Mouse (Mus musculus) embryonic facial prominence, embryonic 15.5 days (tissue): ENCODE measurements around the gene Dram1. TPM values are rescaled to one million over a fixed set of nuclear protein-coding genes. Genes with fewer than 3 reads are reported as not detected.
"Not testable (repeated sequence)": the region's sequence is repeated elsewhere in the genome, so short reads cannot be mapped to it uniquely, and the experiment has no call there.

Source experiments
- ATAC-seq: fragments of 200-750 bp; cut with Nextera tagmentation; 2 replicates; pipeline ENCODE4 v1.8.0; 2017; ENCODE audit warnings: low read depth, moderate TSS enrichment; ENCODE audit not compliant: insufficient number of reproducible peaks, low FRiP score, low TSS enrichment
- H3K27ac ChIP-seq: fragments of 300-500 bp; sonication (generic); replicated peaks from 2 replicates; pipeline ENCODE4 v1.5.1; 2015; ENCODE audit warnings: mild to moderate bottlenecking, inconsistent platforms
- H3K27me3 ChIP-seq: fragments of 300-500 bp; sonication (generic); 2 replicates; pipeline ENCODE4 v1.6.1; 2015; ENCODE audit warnings: inconsistent platforms
- H3K36me3 ChIP-seq: fragments of 300-500 bp; sonication (generic); 2 replicates; pipeline ENCODE4 v1.6.1; 2015; ENCODE audit warnings: mild to moderate bottlenecking, inconsistent platforms
- H3K4me1 ChIP-seq: fragments of 300-500 bp; sonication (generic); 2 replicates; pipeline ENCODE4 v1.6.1; 2015; ENCODE audit warnings: inconsistent platforms
- H3K4me2 ChIP-seq: fragments of 300-500 bp; sonication (generic); replicated peaks from 2 replicates; pipeline ENCODE4 v1.6.1; 2015; ENCODE audit warnings: mild to moderate bottlenecking, inconsistent platforms
- H3K4me3 ChIP-seq: fragments of 300-500 bp; sonication (generic); replicated peaks from 2 replicates; pipeline ENCODE4 v1.5.1; 2015; ENCODE audit warnings: mild to moderate bottlenecking, inconsistent platforms
- H3K9ac ChIP-seq: fragments of 300-500 bp; sonication (generic); 2 replicates; pipeline ENCODE4 v1.6.1; 2015; ENCODE audit warnings: inconsistent platforms
- H3K9me3 ChIP-seq: fragments of 300-500 bp; sonication (generic); replicated peaks from 2 replicates; pipeline ENCODE4 v1.6.1; 2016; ENCODE audit warnings: inconsistent platforms
- WGBS: fragments of 180-500 bp; shearing (Covaris S2); methylation state at CpG from one replicate; pipeline ENCODE4 v1.1.7; 2015; 5-methylcytosine and 5-hydroxymethylcytosine counted together
- polyA plus RNA-seq: library from polyadenylated mRNA; unstranded; fragments of >200 nt; fragmentation: Nextera tagmentation; extraction: Ambion mirVana; gene quantifications from 2 replicates; pipeline ENCODE4 v1.2.1, GENCODE M21; 2015

Dram1 gene
- polyA plus RNA-seq, 1 experiment from 2014 or later, result 3.5 TPM

DNA sequence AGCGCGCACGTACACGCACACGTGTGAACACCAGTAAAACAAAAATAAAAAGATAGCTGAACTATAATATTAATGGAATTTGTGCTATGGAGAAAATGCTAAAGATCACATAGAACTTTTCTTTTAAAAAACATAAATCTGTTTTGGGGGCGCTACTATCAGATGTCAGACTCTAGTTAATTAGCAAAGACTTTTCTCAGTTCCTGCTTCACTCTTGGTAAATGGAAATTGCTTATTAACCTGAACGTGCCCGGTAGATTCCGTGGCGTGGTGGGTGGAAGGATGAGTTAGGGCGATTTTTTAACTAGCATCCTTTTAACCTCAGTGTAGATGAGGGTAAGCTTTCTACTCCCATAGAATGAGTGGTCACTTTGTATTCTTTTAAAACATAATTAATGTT is 6.4 kb upstream of the Dram1 start:
- Histone ChIP-seq H3K4me3 (no peak overlapping the region), H3K4me1 (peaks cover 23% of the 10 kb centered on the region), H3K27ac (no peak overlapping the region), H3K27me3 (no peaks in the 10 kb centered on the region), H3K9me3 (no peaks in the 10 kb centered on the region), H3K4me2 (no peak overlapping the region), H3K9ac (no peak overlapping the region), H3K36me3 (no peaks in the 10 kb centered on the region)
- WGBS, result 89% methylated on average over 11 of the region's 11 CpGs
- ATAC-seq, result no peak

DNA sequence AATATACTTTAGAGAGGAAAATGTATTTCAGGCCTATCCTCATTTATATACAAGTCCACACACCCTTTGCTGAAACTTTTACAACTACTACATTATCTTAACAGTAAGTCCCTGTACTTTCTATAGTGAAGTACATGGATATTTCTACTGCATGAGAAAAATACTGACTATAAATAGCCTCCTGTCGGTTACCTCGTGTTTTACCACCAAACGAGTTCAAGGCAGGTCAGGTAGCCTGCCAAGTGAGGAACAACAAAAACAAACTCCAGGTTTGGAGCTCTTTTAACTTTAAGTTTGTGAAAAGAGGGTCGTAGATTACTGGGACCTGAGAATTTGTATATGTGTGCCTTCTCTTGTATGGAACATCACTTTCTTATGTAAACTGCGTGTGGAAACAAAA is 5.2 kb upstream of the Dram1 start:
- Histone ChIP-seq H3K9me3 (no peaks in the 10 kb centered on the region), H3K9ac (no peak overlapping the region), H3K27me3 (no peaks in the 10 kb centered on the region), H3K4me3 (no peak overlapping the region), H3K4me2 (no peak overlapping the region), H3K27ac (no peak overlapping the region), H3K4me1 (peaks cover 17% of the 10 kb centered on the region), H3K36me3 (no peaks in the 10 kb centered on the region)
- WGBS, result 53% methylated on average over 5 of the region's 5 CpGs
- ATAC-seq, result no peak

DNA sequence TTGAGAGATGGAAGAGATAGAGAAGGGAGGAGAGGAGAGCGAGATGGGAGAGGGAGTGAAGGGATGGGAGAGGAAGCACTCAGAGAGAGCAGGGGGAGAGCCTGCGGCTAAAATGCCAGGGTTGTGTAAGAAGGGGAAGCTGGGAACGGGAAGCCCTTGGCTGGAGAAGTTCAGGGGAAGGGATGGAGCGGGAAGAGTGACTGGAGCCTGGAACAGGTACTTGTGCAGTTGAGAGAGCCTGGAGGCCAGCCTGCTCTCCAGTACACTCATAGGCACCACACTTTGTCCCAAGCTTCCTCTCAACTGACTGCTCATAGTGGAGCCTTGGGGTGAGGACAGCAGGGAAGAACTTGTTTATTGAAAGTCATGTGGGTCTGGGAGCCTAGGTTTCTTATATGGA is 4.6 kb upstream of the Dram1 start:
- Histone ChIP-seq H3K4me2 (no peak overlapping the region), H3K9me3 (no peaks in the 10 kb centered on the region), H3K9ac (no peak overlapping the region), H3K4me1 (peaks cover 17% of the 10 kb centered on the region), H3K27me3 (no peaks in the 10 kb centered on the region), H3K4me3 (no peak overlapping the region), H3K36me3 (no peaks in the 10 kb centered on the region), H3K27ac (no peak overlapping the region)
- ATAC-seq, result no peak
- WGBS, result 57% methylated on average over 4 of the region's 4 CpGs

DNA sequence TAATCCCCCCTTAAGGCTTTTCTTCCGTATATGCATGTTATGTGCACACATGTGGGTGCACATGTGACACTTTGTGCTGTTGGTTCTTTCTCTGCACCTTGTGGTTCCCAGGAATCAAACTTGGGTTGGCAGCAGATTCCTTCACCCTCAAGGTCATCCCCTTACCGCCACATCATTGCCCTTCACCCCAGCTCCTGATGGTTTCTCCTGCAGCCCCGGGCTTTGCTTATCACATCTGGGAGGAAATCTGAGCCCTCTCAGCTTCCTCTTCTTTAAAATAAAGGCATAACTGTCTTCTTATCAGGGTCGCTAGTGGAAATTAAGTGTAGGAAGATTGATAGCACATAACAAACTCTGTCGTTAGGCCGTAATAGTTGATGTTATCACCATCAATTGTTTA is 3.1 kb upstream of the Dram1 start:
- WGBS, result 71% methylated on average over 6 of the region's 6 CpGs
- H3K4me3 ChIP-seq, result no peak overlapping the region
- H3K4me1 ChIP-seq, result peaks cover 17% of the 10 kb centered on the region
- no peak overlapping the region for H3K4me2 ChIP-seq
- H3K36me3 ChIP-seq, result no peaks in the 10 kb centered on the region
- no peaks in the 10 kb centered on the region for H3K9me3 ChIP-seq
- no peak for ATAC-seq
- no peak overlapping the region for H3K9ac ChIP-seq
- no peak overlapping the region for H3K27ac ChIP-seq
- H3K27me3 ChIP-seq, result no peaks in the 10 kb centered on the region

DNA sequence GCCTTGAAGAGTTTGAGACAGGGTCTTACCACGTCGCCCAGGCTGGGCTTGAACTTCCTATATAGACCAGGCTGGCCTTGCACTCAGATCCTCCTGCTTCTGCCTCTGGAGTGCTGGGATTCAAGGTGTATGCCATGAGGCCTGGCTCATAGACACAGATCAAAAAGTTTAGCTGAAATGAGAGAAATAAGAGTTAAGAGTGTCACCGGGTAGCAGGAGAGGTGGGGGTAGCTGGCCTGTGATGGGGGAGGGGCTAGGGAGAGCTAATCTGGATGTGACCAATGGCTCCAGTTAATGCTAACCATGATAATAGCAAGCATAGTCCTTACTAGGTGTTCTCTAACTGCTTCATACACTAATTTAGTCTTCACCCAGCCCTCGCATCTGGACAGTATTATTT is 2.4 kb upstream of the Dram1 start:
- Histone ChIP-seq H3K4me3 (no peak overlapping the region), H3K27me3 (no peaks in the 10 kb centered on the region), H3K36me3 (no peaks in the 10 kb centered on the region), H3K9me3 (no peaks in the 10 kb centered on the region), H3K4me1 (peaks cover 17% of the 10 kb centered on the region), H3K4me2 (no peak overlapping the region), H3K9ac (no peak overlapping the region), H3K27ac (no peak overlapping the region)
- WGBS, result 69% methylated on average over 4 of the region's 4 CpGs
- ATAC-seq, result no peak

DNA sequence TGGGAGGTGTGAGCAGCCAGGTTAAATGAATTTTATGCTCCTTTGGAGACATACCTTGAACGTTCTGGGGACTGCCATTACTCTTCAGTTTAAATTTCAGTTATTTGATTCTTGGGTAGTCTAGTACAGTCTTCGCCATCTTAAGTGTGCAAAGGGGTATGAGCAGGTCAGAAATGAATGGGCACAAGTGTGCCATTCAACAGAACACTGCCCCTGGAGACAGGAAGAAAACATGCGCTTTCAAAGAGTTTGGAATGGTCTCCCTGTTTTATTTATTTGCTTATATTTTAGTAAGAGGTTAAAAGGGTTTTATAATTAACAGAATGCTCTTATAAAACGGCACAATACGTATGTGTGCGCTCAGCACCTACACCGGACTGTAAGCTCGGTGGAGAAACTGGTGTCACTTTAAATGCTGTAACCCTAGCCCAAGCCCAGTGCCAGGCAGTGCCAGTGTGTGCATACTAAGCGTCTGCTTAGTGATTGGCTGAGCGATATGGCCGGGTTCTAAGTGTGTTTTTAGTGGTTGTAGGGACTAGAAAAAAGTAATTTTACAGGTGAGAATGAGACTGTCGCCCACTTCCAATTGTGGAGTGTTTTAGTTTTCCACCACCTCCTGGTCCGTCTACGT is 1.7 kb upstream of the Dram1 start:
- H3K4me2 ChIP-seq, result peak overlapping the region; percentile 84
- H3K4me1 ChIP-seq, result peaks cover 17% of the 10 kb centered on the region
- no peak for ATAC-seq
- no peak overlapping the region for H3K9ac ChIP-seq
- H3K27me3 ChIP-seq, result no peaks in the 10 kb centered on the region
- WGBS, result 39% methylated on average over 14 of the region's 14 CpGs
- H3K36me3 ChIP-seq, result no peaks in the 10 kb centered on the region
- no peak overlapping the region for H3K27ac ChIP-seq
- no peaks in the 10 kb centered on the region for H3K9me3 ChIP-seq
- peak overlapping the region; percentile 87 for H3K4me3 ChIP-seq

DNA sequence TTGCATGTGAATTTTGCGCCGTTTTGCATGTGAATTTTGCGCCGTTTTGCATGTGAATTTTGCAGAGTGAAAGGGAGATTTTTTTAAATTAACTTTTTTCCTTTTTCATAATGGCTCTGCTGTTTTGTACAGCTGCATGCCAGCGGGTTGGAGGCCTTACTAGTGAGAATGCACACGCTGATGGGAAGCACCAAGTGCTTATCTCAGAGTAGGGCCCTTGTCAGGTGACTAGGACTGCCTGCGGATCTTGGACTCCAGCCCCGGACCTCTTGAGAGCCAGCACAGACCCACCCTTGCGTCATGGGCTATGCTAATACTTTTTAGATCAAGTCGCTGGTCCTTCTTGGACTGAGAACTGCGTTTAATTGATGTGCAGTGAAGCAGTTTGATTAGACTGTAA is 1.1 kb upstream of the Dram1 start:
- no peak for ATAC-seq
- Histone ChIP-seq H3K27me3 (no peaks in the 10 kb centered on the region), H3K4me2 (peak overlapping the region; percentile 84), H3K4me3 (peak overlapping the region; percentile 87), H3K4me1 (peaks cover 17% of the 10 kb centered on the region), H3K9ac (peak overlapping the region; percentile 55; the same call in 1 of the 2 replicates), H3K9me3 (no peaks in the 10 kb centered on the region), H3K27ac (peak overlapping the region; percentile 29; the same call in 1 of the 2 replicates), H3K36me3 (no peaks in the 10 kb centered on the region)
- 3% methylated on average over 11 of the region's 11 CpGs for WGBS

DNA sequence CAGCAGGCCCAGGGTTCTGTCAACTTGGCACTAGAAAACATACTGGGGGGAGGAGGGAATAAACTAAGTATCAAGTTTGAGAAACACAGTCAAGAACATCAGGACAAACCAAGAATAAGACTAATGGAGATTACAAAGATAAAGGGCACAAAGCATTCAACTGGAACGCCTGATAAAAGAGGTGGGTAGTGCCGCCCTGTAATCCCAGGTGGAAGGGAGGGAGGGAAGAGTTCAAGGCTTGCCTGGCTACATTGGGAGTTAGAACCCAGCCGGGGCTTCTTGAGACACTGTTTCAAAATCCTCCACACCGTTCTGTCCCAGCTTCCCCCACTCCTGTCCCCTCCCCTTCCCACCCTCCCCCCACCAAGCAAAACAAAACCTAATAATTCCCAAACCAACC is 1.2 kb downstream of the Dram1 start:
- Histone ChIP-seq H3K9me3 (no peaks in the 10 kb centered on the region), H3K4me1 (peaks cover 17% of the 10 kb centered on the region), H3K4me2 (no peak overlapping the region), H3K4me3 (no peak overlapping the region), H3K36me3 (no peaks in the 10 kb centered on the region), H3K27ac (no peak overlapping the region), H3K27me3 (no peaks in the 10 kb centered on the region), H3K9ac (no peak overlapping the region)
- no peak for ATAC-seq
- 87% methylated on average over 4 of the region's 4 CpGs for WGBS

DNA sequence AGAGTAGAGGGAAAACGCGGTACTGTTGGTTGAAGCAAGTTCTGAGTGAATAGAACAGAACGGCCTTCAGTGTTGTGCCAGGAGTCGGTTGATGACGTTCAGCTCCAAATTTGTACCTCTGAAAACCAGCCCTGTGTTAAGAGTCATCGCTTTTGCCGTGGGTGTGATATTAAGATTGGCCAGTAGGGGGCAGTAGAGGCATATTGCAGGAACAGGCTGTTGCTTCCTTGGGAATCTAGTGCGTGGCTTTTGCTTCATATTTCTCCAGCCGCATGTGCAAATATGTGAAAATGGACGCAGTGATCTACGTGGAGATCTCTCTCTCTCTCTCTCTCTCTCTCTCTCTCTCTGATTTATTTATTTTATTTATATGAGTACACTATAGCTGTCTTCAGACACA is 2.1 kb downstream of the Dram1 start:
- WGBS, result 3% methylated on average over 11 of the region's 11 CpGs
- H3K9ac ChIP-seq, result no peak overlapping the region
- no peaks in the 10 kb centered on the region for H3K27me3 ChIP-seq
- ATAC-seq, result no peak
- H3K4me3 ChIP-seq, result no peak overlapping the region
- no peaks in the 10 kb centered on the region for H3K9me3 ChIP-seq
- no peak overlapping the region for H3K27ac ChIP-seq
- H3K4me2 ChIP-seq, result no peak overlapping the region
- peaks cover 17% of the 10 kb centered on the region for H3K4me1 ChIP-seq
- no peaks in the 10 kb centered on the region for H3K36me3 ChIP-seq

DNA sequence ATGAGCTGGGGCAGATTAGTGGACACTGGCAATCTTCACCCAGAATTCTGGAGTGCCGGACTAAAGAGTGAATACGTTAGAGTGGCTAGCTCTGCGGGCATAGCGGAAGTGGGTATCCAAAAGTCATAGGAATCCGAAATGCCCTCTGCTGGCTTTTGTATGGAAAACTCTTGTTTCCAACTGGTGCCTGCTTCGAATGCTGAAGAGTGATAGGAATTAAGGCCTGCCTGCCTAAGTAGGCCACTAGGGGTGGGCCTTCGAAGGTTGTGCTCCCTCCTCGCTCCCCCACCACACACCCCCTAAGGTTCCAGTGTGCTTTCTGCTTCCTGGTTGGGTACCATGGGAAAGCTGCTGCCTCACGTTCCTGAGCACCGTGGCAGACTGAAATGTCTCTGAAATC is 3.9 kb downstream of the Dram1 start:
- Histone ChIP-seq H3K27me3 (no peaks in the 10 kb centered on the region), H3K9ac (no peak overlapping the region), H3K9me3 (no peaks in the 10 kb centered on the region), H3K27ac (no peak overlapping the region), H3K4me2 (no peak overlapping the region), H3K4me1 (0 out of 2 replicates have a peak, but pooled peaks cover 1% of the 10 kb centered on the region), H3K4me3 (no peak overlapping the region), H3K36me3 (no peaks in the 10 kb centered on the region)
- WGBS, result 25% methylated on average over 10 of the region's 10 CpGs
- ATAC-seq, result no peak

DNA sequence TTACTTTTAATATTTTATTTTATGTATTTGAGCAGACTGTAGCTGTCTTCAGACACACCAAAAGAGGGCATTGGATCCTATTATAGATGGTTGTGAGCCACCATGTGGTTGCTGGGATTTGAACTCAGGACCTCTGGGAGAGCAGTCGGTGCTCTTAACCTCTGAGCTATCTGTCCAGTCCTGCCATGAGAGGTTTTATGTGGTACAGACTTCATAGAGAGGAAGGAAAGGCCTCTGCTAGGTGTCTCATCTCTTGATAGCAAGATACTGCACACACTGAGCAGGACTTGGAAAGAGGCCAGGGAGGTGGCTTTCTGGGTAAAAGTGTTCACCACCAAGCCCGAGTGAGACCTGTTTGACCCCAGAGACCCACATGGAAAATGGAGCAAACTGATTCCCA is 5.9 kb downstream of the Dram1 start:
- H3K4me2 ChIP-seq, H3K4me1 ChIP-seq, H3K27ac ChIP-seq, H3K9me3 ChIP-seq, H3K9ac ChIP-seq, ATAC-seq, H3K4me3 ChIP-seq, H3K36me3 ChIP-seq, H3K27me3 ChIP-seq: not testable (repeated sequence)
- 83% methylated on average over 2 of the region's 2 CpGs for WGBS

DNA sequence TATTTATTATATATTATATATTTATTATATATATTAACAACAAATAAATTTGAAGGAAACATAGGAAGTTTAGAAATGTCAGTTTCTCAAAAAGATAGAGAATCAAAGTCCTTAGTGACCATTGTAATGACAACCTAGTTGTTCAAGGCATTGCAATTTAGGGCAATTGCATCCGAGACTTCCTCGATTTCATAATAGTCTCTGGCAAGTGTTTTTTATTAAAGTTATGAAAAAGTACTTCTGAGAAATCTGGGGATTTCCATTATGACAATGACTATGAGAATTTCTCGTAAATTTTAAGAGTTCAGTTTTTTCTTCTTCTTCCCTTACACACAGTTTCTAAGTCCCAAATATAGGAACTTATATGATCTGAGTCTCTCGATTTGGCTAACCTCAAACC is 6.4 kb downstream of the Dram1 start:
- Histone ChIP-seq H3K36me3 (no peaks in the 10 kb centered on the region), H3K9ac (no peak overlapping the region), H3K4me3 (no peak overlapping the region), H3K4me2 (no peak overlapping the region), H3K27me3 (no peaks in the 10 kb centered on the region), H3K9me3 (no peaks in the 10 kb centered on the region), H3K4me1 (no peaks in the 10 kb centered on the region), H3K27ac (no peak overlapping the region)
- no peak for ATAC-seq
- WGBS, result 76% methylated on average over 4 of the region's 4 CpGs
